Mouse (Mus musculus): ENCODE data around the gene Btbd9. TPM values are rescaled to one million over a fixed set of nuclear protein-coding genes. Genes with fewer than 3 reads are reported as not detected.

Gene Btbd9
- polyA plus RNA-seq, 1 experiment from 2014 or later: 40.9 TPM

GRCm38 (mm10) chr17:30412991-30413390, 163.3 kb downstream of the Btbd9 start:
- Histone ChIP-seq H3K36me3 (ENCODE audit: control insufficient read depth, insufficient read depth, low read length) (no peaks in the 10 kb centered on the region), H3K27ac (replicated peaks in 1 of 2; ENCODE audit: control insufficient read depth in 1 of 2, insufficient read depth in 1 of 2, low read depth in 2 of 2, low read length in 2 of 2) (no peak overlapping the region), H3K4me3 (ENCODE audit: control insufficient read depth in 1 of 2, insufficient read depth in 1 of 2, low read depth in 1 of 2, low read length in 2 of 2) (no peak overlapping the region), H3K4me1 (ENCODE audit: control insufficient read depth in 2 of 2, insufficient read depth in 2 of 2, low read length in 2 of 2) (peaks cover 0 to 8% of the 10 kb centered on the region in 2 experiments; a peak in 1 of 4 replicates), H3K27me3 (ENCODE audit: control insufficient read depth, insufficient read depth, low read length) (no peaks in the 10 kb centered on the region), H3K9ac (ENCODE audit: low read length) (no peak overlapping the region), H3K9me3 (ENCODE audit: control insufficient read depth, low read length) (no peaks in the 10 kb centered on the region), H3K4me2 (ENCODE audit: low read length) (no peak overlapping the region)
- no peak for ATAC-seq (ENCODE audit: insufficient number of reproducible peaks, insufficient read depth, low FRiP score, low read depth)
- WGBS: 78% methylated on average over 3 of the region's 3 CpGs

DNA sequence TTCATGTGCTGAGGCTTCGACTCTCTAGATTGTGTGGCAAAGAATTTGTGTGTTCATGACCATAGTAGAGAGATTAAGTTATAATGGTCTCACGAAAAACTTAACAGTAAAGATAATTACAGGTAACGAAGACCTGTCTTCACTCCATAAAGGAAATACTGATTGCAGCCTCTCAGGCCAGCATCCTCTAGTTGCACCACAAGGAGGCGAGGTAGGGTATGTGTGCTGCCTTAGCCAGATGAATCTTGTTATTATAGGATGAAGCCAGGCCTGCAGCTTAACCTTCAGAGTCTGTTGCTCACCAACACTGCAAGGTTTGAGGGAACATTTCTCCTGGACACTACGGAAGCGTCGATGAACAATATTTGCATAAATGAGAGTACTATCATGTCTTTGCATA, 170.3 kb downstream of the Btbd9 start:
- Histone ChIP-seq H3K4me2 (ENCODE audit: low read length) (no peak overlapping the region), H3K4me3 (ENCODE audit: control insufficient read depth in 1 of 2, insufficient read depth in 1 of 2, low read depth in 1 of 2, low read length in 2 of 2) (no peak overlapping the region), H3K4me1 (ENCODE audit: control insufficient read depth in 2 of 2, insufficient read depth in 2 of 2, low read length in 2 of 2) (peaks cover 0 to 11% of the 10 kb centered on the region in 2 experiments; a peak in 3 of 4 replicates), H3K27me3 (ENCODE audit: control insufficient read depth, insufficient read depth, low read length) (no peaks in the 10 kb centered on the region), H3K9ac (ENCODE audit: low read length) (no peak overlapping the region), H3K36me3 (ENCODE audit: control insufficient read depth, insufficient read depth, low read length) (no peaks in the 10 kb centered on the region), H3K9me3 (ENCODE audit: control insufficient read depth, low read length) (peaks cover 7% of the 10 kb centered on the region; the same call in 1 of the 2 replicates), H3K27ac (replicated peaks in 1 of 2; ENCODE audit: control insufficient read depth in 1 of 2, insufficient read depth in 1 of 2, low read depth in 2 of 2, low read length in 2 of 2) (no peak overlapping the region)
- WGBS: 89% methylated on average over 7 of the region's 7 CpGs
- ATAC-seq (ENCODE audit: insufficient number of reproducible peaks, insufficient read depth, low FRiP score, low read depth): no peak

- Histone ChIP-seq H3K9me3 (ENCODE audit: control insufficient read depth, low read length) (peaks cover 7% of the 10 kb centered on the region; the same call in 1 of the 2 replicates), H3K27ac (replicated peaks in 1 of 2; ENCODE audit: control insufficient read depth in 1 of 2, insufficient read depth in 1 of 2, low read depth in 2 of 2, low read length in 2 of 2) (no peak overlapping the region), H3K9ac (ENCODE audit: low read length) (no peak overlapping the region), H3K27me3 (ENCODE audit: control insufficient read depth, insufficient read depth, low read length) (no peaks in the 10 kb centered on the region), H3K36me3 (ENCODE audit: control insufficient read depth, insufficient read depth, low read length) (no peaks in the 10 kb centered on the region), H3K4me3 (ENCODE audit: control insufficient read depth in 1 of 2, insufficient read depth in 1 of 2, low read depth in 1 of 2, low read length in 2 of 2) (no peak overlapping the region), H3K4me2 (ENCODE audit: low read length) (no peak overlapping the region), H3K4me1 (ENCODE audit: control insufficient read depth in 2 of 2, insufficient read depth in 2 of 2, low read length in 2 of 2) (peaks cover 0 to 11% of the 10 kb centered on the region in 2 experiments; a peak in 3 of 4 replicates)
- ATAC-seq (ENCODE audit: insufficient number of reproducible peaks, insufficient read depth, low FRiP score, low read depth): no peak
- 89% methylated on average over 3 of the region's 3 CpGs for WGBS
Measured at GRCm38 (mm10) chr17:30402871-30403270, 173.4 kb downstream of the Btbd9 start.

DNA sequence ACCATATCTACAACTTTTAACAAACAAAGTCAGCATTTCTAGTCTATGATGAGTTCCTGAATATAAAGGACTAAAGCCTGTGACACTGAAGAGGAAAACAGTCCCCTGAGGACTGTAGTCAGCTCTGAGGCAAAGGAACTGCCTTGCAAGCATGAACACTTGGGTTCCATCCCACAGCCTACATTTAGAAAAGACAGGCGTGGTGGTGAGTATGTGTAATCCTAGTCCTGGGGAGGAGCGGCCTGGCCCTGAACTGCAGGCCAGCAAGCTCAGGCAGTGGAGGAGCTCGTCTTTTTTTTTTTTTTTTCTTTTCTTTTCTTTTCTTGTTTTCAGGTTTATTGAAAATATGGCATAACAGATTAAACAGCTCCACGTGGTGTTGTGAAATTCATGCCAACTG, 181.0 kb downstream of the Btbd9 start:
- H3K9ac ChIP-seq (ENCODE audit: low read length): no peak overlapping the region
- ATAC-seq (ENCODE audit: insufficient number of reproducible peaks, insufficient read depth, low FRiP score, low read depth): no peak
- H3K36me3 ChIP-seq (ENCODE audit: control insufficient read depth, insufficient read depth, low read length): no peaks in the 10 kb centered on the region
- H3K4me3 ChIP-seq (ENCODE audit: control insufficient read depth in 1 of 2, insufficient read depth in 1 of 2, low read depth in 1 of 2, low read length in 2 of 2): no peak overlapping the region
- H3K27ac ChIP-seq (replicated peaks in 1 of 2; ENCODE audit: control insufficient read depth in 1 of 2, insufficient read depth in 1 of 2, low read depth in 2 of 2, low read length in 2 of 2): no peak overlapping the region
- no peaks in the 10 kb centered on the region for H3K4me1 ChIP-seq (ENCODE audit: control insufficient read depth in 2 of 2, insufficient read depth in 2 of 2, low read length in 2 of 2)
- H3K27me3 ChIP-seq (ENCODE audit: control insufficient read depth, insufficient read depth, low read length): no peaks in the 10 kb centered on the region
- no peaks in the 10 kb centered on the region for H3K9me3 ChIP-seq (ENCODE audit: control insufficient read depth, low read length)
- H3K4me2 ChIP-seq (ENCODE audit: low read length): no peak overlapping the region
- 88% methylated on average over 4 of the region's 4 CpGs for WGBS

- ATAC-seq (ENCODE audit: insufficient number of reproducible peaks, insufficient read depth, low FRiP score, low read depth): no peak
- WGBS: 83% methylated on average over 4 of the region's 4 CpGs
Measured at GRCm38 (mm10) chr17:30392031-30392430, 184.3 kb downstream of the Btbd9 start.

DNA sequence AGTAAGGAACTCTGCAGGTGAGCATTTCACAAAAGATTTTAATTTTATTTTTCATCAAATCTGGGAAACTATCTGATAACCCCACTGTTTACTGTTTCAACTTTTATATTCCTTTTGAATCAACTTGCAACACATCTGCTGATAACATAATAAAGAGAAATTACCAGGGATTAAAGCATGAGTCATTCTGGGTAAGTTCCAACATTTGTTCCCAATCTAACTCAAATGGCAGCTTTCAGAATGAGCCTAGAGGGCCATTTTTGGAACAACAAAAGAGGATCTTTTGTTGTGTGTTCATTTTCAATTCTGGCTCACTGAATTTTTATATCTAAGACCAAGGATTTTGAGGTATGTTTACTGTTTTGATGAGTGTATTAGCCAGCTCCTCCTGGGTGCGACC, 185.1 kb downstream of the Btbd9 start:
- WGBS: 95% methylated on average over 1 of the region's 1 CpGs
- H3K27me3 ChIP-seq (ENCODE audit: control insufficient read depth, insufficient read depth, low read length): no peaks in the 10 kb centered on the region
- no peaks in the 10 kb centered on the region for H3K4me1 ChIP-seq (ENCODE audit: control insufficient read depth in 2 of 2, insufficient read depth in 2 of 2, low read length in 2 of 2)
- no peak for ATAC-seq (ENCODE audit: insufficient number of reproducible peaks, insufficient read depth, low FRiP score, low read depth)
- no peaks in the 10 kb centered on the region for H3K9me3 ChIP-seq (ENCODE audit: control insufficient read depth, low read length)
- H3K4me2 ChIP-seq (ENCODE audit: low read length): no peak overlapping the region
- no peak overlapping the region for H3K27ac ChIP-seq (replicated peaks in 1 of 2; ENCODE audit: control insufficient read depth in 1 of 2, insufficient read depth in 1 of 2, low read depth in 2 of 2, low read length in 2 of 2)
- H3K36me3 ChIP-seq (ENCODE audit: control insufficient read depth, insufficient read depth, low read length): no peaks in the 10 kb centered on the region
- H3K9ac ChIP-seq (ENCODE audit: low read length): no peak overlapping the region
- H3K4me3 ChIP-seq (ENCODE audit: control insufficient read depth in 1 of 2, insufficient read depth in 1 of 2, low read depth in 1 of 2, low read length in 2 of 2): no peak overlapping the region

More at GRCm38 (mm10) chr17:30392031-30392430, 184.3 kb downstream of the Btbd9 start:
- Histone ChIP-seq H3K27ac (replicated peaks in 1 of 2; ENCODE audit: control insufficient read depth in 1 of 2, insufficient read depth in 1 of 2, low read depth in 2 of 2, low read length in 2 of 2) (no peak overlapping the region), H3K36me3 (ENCODE audit: control insufficient read depth, insufficient read depth, low read length) (no peaks in the 10 kb centered on the region), H3K4me2 (ENCODE audit: low read length) (no peak overlapping the region), H3K4me1 (ENCODE audit: control insufficient read depth in 2 of 2, insufficient read depth in 2 of 2, low read length in 2 of 2) (no peaks in the 10 kb centered on the region), H3K27me3 (ENCODE audit: control insufficient read depth, insufficient read depth, low read length) (no peaks in the 10 kb centered on the region), H3K9me3 (ENCODE audit: control insufficient read depth, low read length) (no peaks in the 10 kb centered on the region), H3K9ac (ENCODE audit: low read length) (no peak overlapping the region), H3K4me3 (ENCODE audit: control insufficient read depth in 1 of 2, insufficient read depth in 1 of 2, low read depth in 1 of 2, low read length in 2 of 2) (no peak overlapping the region)

DNA sequence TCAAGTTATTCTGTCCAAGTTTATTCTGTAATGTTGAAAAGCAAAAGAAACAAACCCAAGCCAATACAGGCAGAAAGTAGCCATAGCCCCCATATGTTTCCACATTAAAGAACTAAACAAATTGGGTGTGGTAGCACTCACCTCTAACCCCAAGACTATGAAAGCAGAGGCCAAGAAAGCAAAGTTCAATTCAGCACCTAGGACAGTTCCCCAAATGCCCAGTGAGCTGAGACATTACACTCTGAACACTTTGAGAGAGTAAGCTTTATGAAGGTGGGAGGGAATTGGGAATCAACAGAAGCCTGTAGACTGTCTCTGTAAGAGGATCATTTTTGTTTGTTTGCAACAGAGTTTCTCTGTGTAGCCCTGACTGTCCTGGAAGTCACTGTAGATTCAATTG, 186.6 kb downstream of the Btbd9 start:
- no peak overlapping the region for H3K9ac ChIP-seq (ENCODE audit: low read length)
- no peaks in the 10 kb centered on the region for H3K4me1 ChIP-seq (ENCODE audit: control insufficient read depth in 2 of 2, insufficient read depth in 2 of 2, low read length in 2 of 2)
- ATAC-seq (ENCODE audit: insufficient number of reproducible peaks, insufficient read depth, low FRiP score, low read depth): no peak
- H3K9me3 ChIP-seq (ENCODE audit: control insufficient read depth, low read length): no peaks in the 10 kb centered on the region
- no peak overlapping the region for H3K4me3 ChIP-seq (ENCODE audit: control insufficient read depth in 1 of 2, insufficient read depth in 1 of 2, low read depth in 1 of 2, low read length in 2 of 2)
- H3K4me2 ChIP-seq (ENCODE audit: low read length): no peak overlapping the region
- H3K27ac ChIP-seq (replicated peaks in 1 of 2; ENCODE audit: control insufficient read depth in 1 of 2, insufficient read depth in 1 of 2, low read depth in 2 of 2, low read length in 2 of 2): no peak overlapping the region
- H3K27me3 ChIP-seq (ENCODE audit: control insufficient read depth, insufficient read depth, low read length): no peaks in the 10 kb centered on the region
- H3K36me3 ChIP-seq (ENCODE audit: control insufficient read depth, insufficient read depth, low read length): no peaks in the 10 kb centered on the region

GRCm38 (mm10) chr17:30388817-30389216, 187.5 kb downstream of the Btbd9 start:
- WGBS: 81% methylated on average over 4 of the region's 4 CpGs
- no peak overlapping the region for H3K27ac ChIP-seq (replicated peaks in 1 of 2; ENCODE audit: control insufficient read depth in 1 of 2, insufficient read depth in 1 of 2, low read depth in 2 of 2, low read length in 2 of 2)

More at GRCm38 (mm10) chr17:30388817-30389216, 187.5 kb downstream of the Btbd9 start:
- Histone ChIP-seq H3K27me3 (ENCODE audit: control insufficient read depth, insufficient read depth, low read length) (no peaks in the 10 kb centered on the region), H3K4me1 (ENCODE audit: control insufficient read depth in 2 of 2, insufficient read depth in 2 of 2, low read length in 2 of 2) (no peaks in the 10 kb centered on the region), H3K9me3 (ENCODE audit: control insufficient read depth, low read length) (no peaks in the 10 kb centered on the region), H3K36me3 (ENCODE audit: control insufficient read depth, insufficient read depth, low read length) (no peaks in the 10 kb centered on the region), H3K9ac (ENCODE audit: low read length) (no peak overlapping the region), H3K4me2 (ENCODE audit: low read length) (no peak overlapping the region), H3K4me3 (ENCODE audit: control insufficient read depth in 1 of 2, insufficient read depth in 1 of 2, low read depth in 1 of 2, low read length in 2 of 2) (no peak overlapping the region)
- no peak for ATAC-seq (ENCODE audit: insufficient number of reproducible peaks, insufficient read depth, low FRiP score, low read depth)

Measured in heart, embryonic 14.5 days (tissue).